Mouse (Mus musculus): ENCODE data around the gene Mkln1.

DNA sequence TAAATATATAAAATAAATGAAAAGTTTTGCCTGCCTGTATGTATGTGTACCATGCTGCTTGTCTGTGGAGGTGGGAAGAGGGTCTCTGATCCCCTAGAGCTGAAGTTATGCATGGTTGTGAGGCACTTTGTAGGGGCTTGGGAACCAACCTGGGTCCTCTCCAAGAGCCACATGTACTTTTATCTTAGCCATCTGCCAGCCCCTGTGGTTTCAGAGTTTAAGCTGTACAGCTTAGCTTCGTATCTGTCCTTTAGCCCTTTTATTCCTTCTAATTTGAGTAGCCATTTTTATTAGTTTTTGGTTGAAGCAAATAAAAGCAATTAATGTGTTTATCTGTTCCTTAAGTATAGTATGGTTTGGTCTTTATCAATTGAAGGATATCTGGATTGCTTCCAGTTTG, 12.5 kb downstream of the Mkln1 start:
- no peak for TF ChIP-seq CTCF (IDR thresholded peaks at IDR 0.05; ENCODE audit: borderline replicate concordance, control insufficient read depth, extremely low read depth, insufficient read depth, low read length, poor library complexity)
- TF ChIP-seq POLR2A (IDR thresholded peaks at IDR 0.05; ENCODE audit: control insufficient read depth, extremely low read depth, insufficient read depth, low read length, poor library complexity): no peak

Data from thymus, adult 2 months (tissue).